Mouse (Mus musculus): ENCODE measurements at regions not wholly inside any gene's neighbourhood (a gene's known extent, or its start where the extent isn't known, plus 50 kb on each side); places are given as distances from the start of the nearest gene placed in this dataset.
"Not testable (repeated sequence)": the region's sequence is repeated elsewhere in the genome, so short reads cannot be mapped to it uniquely, and the experiment has no call there.

GRCm38 (mm10) chr3:133664914-133665313 is 120.0 kb upstream of the Tet2 start:
- DNase-seq (ENCODE audit: low read depth, low spot score), result no peak

DNA sequence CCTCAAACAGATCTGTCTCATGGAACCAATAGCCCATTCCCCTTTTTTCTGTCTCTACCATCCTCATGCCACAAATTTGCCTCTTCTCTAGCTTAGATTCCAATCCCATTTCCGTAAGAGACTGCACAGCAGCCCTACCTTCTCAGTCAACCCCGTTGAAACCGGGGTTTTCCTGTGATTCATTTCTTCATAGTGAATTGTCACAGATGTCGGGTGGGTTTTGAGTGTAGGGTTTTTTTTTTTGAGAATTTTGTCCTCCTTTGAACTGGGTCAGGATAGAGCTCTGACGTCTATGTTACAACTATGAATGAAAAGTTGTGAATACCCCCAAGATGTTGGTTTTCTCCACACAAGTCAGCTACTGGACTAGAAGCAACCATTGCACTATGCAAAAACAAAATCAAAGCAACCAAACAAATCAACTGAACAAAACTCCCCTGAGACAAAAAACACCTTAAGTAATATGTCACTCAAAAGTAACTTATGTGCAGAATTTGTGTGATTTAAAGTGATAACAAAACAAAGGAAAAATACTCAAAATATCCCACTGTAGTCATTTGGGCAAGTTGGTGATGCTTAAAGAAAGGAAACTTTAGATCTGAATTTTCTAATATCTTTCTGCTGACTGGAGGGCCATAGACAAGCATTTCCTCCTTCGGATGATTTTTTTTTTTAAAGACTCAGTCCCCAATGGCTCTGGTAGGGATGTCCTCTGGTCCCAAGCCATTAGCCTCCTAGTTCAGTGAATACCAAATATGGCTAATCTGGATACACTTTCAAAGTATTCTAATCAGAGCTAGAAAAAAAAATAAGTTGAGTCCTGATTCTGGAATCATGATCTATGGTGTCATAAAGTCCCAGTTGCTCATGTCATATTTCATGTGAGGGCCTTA is 120.7 kb upstream of the Tet2 start:
- no peak for DNase-seq (ENCODE audit: low read depth, low spot score)

DNA sequence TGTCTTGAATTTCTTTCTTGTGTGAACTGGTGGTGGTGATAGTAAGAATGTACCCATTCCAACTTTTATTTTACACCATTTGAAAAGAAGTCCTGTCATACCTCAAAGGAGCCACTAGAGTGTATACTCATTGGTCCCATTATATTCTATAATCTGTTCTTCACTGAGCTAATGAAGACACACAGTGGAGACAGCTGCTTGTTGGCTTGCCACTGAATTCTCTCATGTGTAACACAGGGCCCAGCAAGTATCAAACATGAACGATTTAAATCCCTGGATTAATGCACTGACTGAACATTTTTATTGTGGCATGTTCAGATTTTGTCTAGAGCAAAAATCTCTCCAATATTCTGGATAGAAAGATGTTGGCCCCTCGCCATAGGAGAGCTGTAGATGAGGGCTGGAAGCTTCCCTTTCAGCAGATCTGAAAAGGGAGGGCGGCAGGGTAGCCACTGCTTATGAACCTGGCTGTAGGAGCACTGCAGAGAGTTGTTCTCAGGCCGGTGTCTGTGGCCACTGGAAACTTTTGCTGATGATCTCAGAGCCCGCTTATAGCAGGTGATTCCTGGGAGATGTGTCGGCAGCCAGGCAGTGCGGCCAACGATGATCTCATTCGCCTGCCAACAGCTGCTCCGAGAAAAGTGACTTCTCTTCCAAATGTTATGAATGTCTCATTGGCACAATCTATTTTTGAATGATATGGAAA is 128.0 kb upstream of the Tet2 start:
- DNase-seq (ENCODE audit: low read depth, low spot score), result peak; percentile 87

DNA sequence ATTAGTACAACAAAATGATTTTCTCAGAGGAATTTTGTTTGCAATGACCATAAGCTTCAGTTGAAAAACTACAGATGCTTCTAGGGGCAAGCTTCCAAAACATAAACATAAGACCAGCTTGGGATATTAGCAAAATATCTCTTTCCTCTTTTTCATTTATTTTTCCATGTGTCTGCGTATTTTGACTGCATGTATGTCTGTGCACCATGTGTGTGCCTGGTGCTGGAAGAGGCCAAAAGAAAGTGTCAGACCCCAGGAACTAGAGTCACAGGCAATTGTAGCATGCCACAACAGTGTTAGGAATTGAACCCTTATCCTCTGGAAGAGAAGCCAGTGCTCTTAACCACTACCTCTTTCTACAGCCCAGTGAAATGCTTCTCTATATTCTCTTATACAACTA is 133.0 kb upstream of the Tet2 start:
- DNase-seq (ENCODE audit: low read depth, low spot score), result no peak

- DNase-seq (ENCODE audit: low read depth, low spot score), result no peak
These were observed 135.0 kb upstream of the Tet2 start for GRCm38 (mm10) chr3:133679891-133680290.

DNA sequence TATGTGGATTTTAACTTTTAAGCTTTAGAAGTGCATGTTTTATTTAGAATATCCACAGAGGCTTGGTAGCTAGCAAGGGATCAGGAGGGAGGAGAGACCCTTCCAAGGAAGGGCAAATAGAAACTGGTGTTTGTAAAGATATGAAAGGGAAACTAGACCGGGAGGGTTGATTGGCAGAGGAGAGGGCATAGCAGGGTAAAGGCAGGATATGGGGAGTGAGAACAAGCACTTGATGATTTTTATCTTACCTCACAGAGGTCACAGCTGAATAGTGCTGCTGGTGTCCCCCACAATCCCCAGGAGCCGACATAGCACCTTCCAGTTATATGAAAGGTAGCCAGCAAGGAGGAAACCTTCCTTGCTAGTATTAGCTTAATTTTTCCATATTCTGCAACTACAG is 135.4 kb upstream of the Tet2 start:
- no peak for DNase-seq (ENCODE audit: low read depth, low spot score)

GRCm38 (mm10) chr3:133680805-133681204 is 135.9 kb upstream of the Tet2 start:
- DNase-seq (ENCODE audit: low read depth, low spot score), result no peak

GRCm38 (mm10) chr3:133684196-133684743 is 139.3 kb upstream of the Tet2 start:
- no peak for DNase-seq (ENCODE audit: low read depth, low spot score)

DNA sequence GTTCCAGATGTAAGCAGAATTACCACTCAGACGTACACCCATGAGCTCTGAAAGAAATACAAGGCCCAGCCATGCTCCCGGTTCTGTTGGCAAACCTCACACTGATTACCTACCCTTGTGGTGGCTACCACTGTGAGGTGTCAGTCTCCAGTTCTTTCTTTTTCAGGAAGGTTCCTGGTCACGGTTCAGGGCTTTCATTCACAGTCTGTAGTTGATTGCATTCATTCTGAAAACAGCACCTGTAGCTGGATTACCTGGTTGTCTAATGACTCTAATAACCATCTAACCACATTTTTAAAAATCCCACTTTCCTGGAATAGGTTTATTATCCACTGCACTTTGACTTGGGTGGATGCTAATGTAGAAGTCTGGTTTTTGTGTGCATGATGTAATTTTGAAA is 139.8 kb upstream of the Tet2 start:
- no peak for DNase-seq (ENCODE audit: low read depth, low spot score)

DNA sequence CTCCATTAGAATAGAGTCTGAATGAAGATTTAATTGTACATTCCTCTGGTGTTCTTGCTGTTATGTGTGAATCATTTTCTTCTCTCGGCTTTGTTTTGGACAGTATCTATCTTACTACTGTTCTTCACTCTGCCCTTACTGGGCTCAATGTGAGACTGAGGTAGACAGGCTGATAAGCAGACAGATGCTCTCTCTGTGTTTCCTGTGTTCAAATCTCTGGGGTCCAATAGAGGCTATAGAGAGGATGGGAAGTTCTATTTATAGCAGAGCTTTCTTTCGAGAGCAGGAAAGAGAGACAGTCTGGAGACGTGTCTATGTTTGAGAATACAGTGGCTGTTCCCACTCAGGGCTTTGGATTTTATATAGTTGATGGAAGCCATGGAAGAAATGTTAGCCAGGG is 140.5 kb upstream of the Tet2 start:
- DNase-seq (ENCODE audit: low read depth, low spot score), result no peak

- no peak for DNase-seq (ENCODE audit: low read depth, low spot score)
These were observed 149.1 kb upstream of the Tet2 start for GRCm38 (mm10) chr3:133694057-133694456.

- DNase-seq (ENCODE audit: low read depth, low spot score), result no peak
These were observed 151.2 kb upstream of the Tet2 start for GRCm38 (mm10) chr3:133696122-133696521.

DNA sequence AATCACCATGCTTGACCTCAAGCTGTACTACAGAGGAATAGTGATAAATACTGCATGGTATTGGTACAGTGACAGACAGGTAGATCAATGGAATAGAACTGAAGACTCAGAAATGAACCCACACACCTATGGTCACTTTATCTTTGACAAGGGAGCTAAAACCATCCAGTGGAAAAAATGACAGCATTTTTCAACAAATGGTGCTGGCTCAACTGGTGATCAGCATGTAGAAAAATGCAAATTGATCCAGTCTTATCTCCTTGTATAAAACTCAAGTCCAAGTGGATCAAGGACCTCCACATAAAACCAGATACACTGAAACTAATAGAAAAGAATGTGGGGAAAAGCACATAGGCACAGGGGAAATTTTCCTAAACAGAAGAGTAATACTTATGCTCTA is 159.9 kb upstream of the Tet2 start:
- DNase-seq (ENCODE audit: low read depth, low spot score), result not testable (repeated sequence)

DNA sequence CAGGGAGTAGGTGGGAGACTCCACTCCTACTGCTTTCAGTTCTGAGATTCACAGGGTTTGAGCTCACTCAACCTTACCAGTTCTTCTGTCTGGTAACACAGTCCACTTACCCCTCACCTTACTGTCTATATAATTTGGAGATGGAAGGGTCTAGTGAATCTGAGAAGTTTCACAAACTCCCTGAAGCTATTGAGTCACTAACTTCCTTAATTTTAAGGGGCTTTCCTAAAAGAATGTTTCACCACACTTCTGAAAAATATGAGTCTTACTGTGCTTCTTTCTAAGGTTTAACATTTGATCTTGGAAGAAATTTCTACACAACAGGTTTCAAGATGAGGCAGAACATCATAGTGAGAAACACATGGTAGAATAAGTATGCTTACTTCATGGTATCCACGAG is 166.6 kb upstream of the Tet2 start:
- DNase-seq (ENCODE audit: low read depth, low spot score), result no peak

- DNase-seq (ENCODE audit: low read depth, low spot score), result no peak
These were observed 177.8 kb upstream of the Tet2 start for GRCm38 (mm10) chr3:133722550-133723290.

- DNase-seq (ENCODE audit: low read depth, low spot score), result no peak
These were observed 181.9 kb upstream of the Tet2 start for GRCm38 (mm10) chr3:133726831-133727230.

GRCm38 (mm10) chr3:133735603-133736002 is 190.7 kb upstream of the Tet2 start:
- DNase-seq (ENCODE audit: low read depth, low spot score), result no peak

- no peak for DNase-seq (ENCODE audit: low read depth, low spot score)
These were observed 194.0 kb upstream of the Tet2 start for GRCm38 (mm10) chr3:133738936-133739335.

DNA sequence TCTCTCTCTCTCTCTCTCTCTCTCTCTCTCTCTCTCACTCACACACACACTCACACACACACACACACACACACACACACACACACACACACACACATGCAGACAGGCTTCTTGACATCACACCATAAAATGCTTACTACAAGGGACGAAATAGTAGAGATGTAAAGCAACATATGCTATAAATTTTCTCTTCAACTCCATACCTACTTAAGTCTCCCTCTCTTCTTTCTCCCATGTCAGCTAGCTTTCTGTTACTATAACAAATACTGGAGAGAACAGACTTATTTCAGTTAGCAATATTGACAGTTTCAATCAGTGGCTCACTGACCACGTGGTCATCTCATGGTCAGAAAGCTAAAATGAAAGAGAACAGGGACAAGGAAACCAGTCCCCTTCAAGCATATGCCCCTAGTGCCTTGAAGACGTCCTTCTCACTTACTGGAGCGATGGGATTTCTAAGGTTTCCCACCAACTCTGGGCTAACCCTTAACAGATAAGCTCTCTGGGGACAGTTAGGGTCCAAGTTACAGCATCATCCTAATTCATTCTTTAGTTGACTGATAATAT is 199.7 kb upstream of the Tet2 start:
- DNase-seq (ENCODE audit: low read depth, low spot score), result no peak

DNA sequence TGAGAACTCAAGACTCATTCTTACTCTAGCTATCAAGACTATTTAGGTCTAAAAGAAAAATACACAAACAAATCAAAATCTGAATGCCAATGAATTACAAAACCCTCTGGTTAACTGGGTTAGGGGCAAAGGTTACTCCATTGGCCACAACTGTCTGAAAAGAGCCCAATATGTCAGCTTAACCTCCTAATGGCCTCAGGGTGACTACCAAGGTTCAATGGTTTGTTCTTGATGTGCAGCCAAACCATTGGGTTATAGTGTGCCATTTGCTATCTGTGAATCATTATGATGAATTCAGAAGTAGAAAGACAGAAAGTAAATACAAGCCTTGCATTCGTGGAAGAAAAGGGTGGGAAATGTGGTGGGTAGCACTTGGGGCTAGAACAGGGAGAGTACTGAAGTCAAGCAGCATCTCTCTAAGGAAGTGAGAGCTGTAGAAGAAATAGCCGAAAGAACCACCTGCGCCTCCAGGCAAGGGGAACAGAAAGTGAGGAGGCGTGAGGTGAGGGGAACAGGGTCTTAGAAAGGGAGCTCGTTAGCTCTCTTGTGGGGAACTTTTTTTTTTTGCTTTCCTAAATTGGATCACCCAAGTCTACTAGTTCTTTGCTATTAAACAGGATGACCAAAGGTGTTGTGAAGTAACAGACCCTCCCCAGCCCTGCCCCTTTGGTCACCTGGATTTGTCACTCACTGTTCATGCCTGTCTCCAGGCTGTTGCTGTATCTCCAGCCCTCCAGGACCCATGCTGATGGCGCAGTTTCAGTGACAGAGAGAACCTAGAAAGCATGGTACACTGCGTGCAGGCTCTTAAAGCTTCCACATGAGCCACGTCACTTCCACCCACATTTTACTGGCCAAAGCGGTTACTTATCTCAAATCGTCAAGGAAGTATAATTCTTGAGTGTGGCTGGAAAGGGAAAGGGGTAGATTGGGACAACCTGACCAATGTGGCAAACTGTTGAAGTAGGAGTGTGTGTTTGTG is 204.1 kb upstream of the Tet2 start:
- no peak for DNase-seq (ENCODE audit: low read depth, low spot score)

Data from skeletal muscle tissue, adult 2 months (tissue).